Mouse (Mus musculus) common myeloid progenitor, adult 5-6 weeks (primary cell): ENCODE data around the gene Pax6. TPM values are rescaled to one million over a fixed set of nuclear protein-coding genes. Genes with fewer than 3 reads are reported as not detected.

Experiments used
- ATAC-seq: replicated peaks from 2 replicates; pipeline ENCODE4 v1.8.0; 2016; ENCODE audit warnings: low read depth, mild to moderate bottlenecking, moderate TSS enrichment, inconsistent platforms; ENCODE audit not compliant: poor library complexity, severe bottlenecking
- total RNA-seq: library from RNA; stranded (forward); fragments of 200-1000, 187-1606 nt; gene quantifications from 2 replicates; pipeline ENCODE4 v1.2.3, GENCODE M21; 2017

Gene Pax6
- total RNA-seq, 1 experiment from 2014 or later, result not detected

GRCm38 (mm10) chr2:105670731-105671095 lies 2.0 kb downstream of the Pax6 start:
- no peak for ATAC-seq

GRCm38 (mm10) chr2:105671116-105671797 lies 2.6 kb downstream of the Pax6 start:
- ATAC-seq, result no peak

GRCm38 (mm10) chr2:105671798-105672595 lies 3.3 kb downstream of the Pax6 start:
- ATAC-seq, result no peak

GRCm38 (mm10) chr2:105672596-105672960 lies 3.9 kb downstream of the Pax6 start:
- no peak for ATAC-seq

GRCm38 (mm10) chr2:105673054-105673453 lies 4.4 kb downstream of the Pax6 start:
- no peak for ATAC-seq

GRCm38 (mm10) chr2:105673631-105674060 lies 4.9 kb downstream of the Pax6 start:
- ATAC-seq, result no peak

GRCm38 (mm10) chr2:105674061-105674874 lies 5.6 kb downstream of the Pax6 start:
- ATAC-seq, result no peak

- peak; percentile 71 for ATAC-seq
Measured at GRCm38 (mm10) chr2:105674875-105675729, 6.4 kb downstream of the Pax6 start.

GRCm38 (mm10) chr2:105675730-105676079 lies 7.0 kb downstream of the Pax6 start:
- ATAC-seq, result no peak

- no peak for ATAC-seq
Measured at GRCm38 (mm10) chr2:105676080-105676908, 7.6 kb downstream of the Pax6 start.

GRCm38 (mm10) chr2:105676909-105677433 lies 8.3 kb downstream of the Pax6 start:
- no peak for ATAC-seq

GRCm38 (mm10) chr2:105677434-105678105 lies 8.9 kb downstream of the Pax6 start:
- ATAC-seq, result no peak

- no peak for ATAC-seq
Measured at GRCm38 (mm10) chr2:105678306-105678705, 9.6 kb downstream of the Pax6 start.

GRCm38 (mm10) chr2:105678880-105679321 lies 10.2 kb downstream of the Pax6 start:
- no peak for ATAC-seq

GRCm38 (mm10) chr2:105679331-105679730 lies 10.6 kb downstream of the Pax6 start:
- no peak for ATAC-seq

GRCm38 (mm10) chr2:105680146-105680998 lies 11.7 kb downstream of the Pax6 start:
- ATAC-seq, result no peak

GRCm38 (mm10) chr2:105680999-105681710 lies 12.5 kb downstream of the Pax6 start:
- ATAC-seq, result no peak
